14 mouse cellular contexts compared by ENCODE assay signal in genomic region chr6:135713716-135714115, GRCm38 (mm10).
"Had no signal": no experiment of that assay in that cellular context is flagged by ENCODE, and none has a peak within 500 bp of the region (broad histone marks: within the 10 kb centered on the region; RNA-seq: fewer than 3 reads in every experiment).

No protein-coding gene starts in this region.

- H3K4me1 ChIP-seq: midbrain, embryonic 12.5 days; midbrain, embryonic 15.5 days; neural tube, embryonic 12.5 days had no signal

- H3K27ac ChIP-seq: midbrain, embryonic 10.5 days; midbrain, embryonic 12.5 days; midbrain, embryonic 15.5 days; neural tube, embryonic 12.5 days had no signal

- DNase-seq: lung, adult 18-20 months; lung, embryonic 14.5 days; lung, postnatal 14 days; lung, postnatal 36 days; right cerebral cortex, postnatal 14 days; right cerebral cortex, postnatal 4 days; spleen, adult 18-20 months; thymus, adult 18-20 months; thymus, postnatal 14 days; thymus, postnatal 36 days had no signal

- H3K9me3 ChIP-seq: midbrain, embryonic 10.5 days; midbrain, embryonic 12.5 days; midbrain, embryonic 15.5 days; neural tube, embryonic 12.5 days had no signal

- H3K27me3 ChIP-seq: midbrain, embryonic 12.5 days; midbrain, embryonic 15.5 days; neural tube, embryonic 12.5 days had no signal

- ATAC-seq: midbrain, embryonic 15.5 days had no signal

- H3K4me2 ChIP-seq: lung, embryonic 14.5 days; midbrain, embryonic 12.5 days; midbrain, embryonic 15.5 days; neural tube, embryonic 12.5 days had no signal

- H3K36me3 ChIP-seq: midbrain, embryonic 10.5 days; midbrain, embryonic 12.5 days; midbrain, embryonic 15.5 days; neural tube, embryonic 12.5 days had no signal

- H3K9ac ChIP-seq: lung, embryonic 14.5 days; midbrain, embryonic 12.5 days; midbrain, embryonic 15.5 days; neural tube, embryonic 12.5 days had no signal

- H3K4me3 ChIP-seq: midbrain, embryonic 10.5 days; midbrain, embryonic 12.5 days; midbrain, embryonic 15.5 days; neural tube, embryonic 12.5 days had no signal
